Mouse (Mus musculus): ENCODE measurements around the gene Pdhb. TPM values are rescaled to one million over a fixed set of nuclear protein-coding genes. Genes with fewer than 3 reads are reported as not detected.

The Pdhb gene
- polyA plus RNA-seq, 1 experiment: 193 TPM

- H3K4me3 ChIP-seq: no peak overlapping the region
- no peaks in the 10 kb centered on the region for H3K79me2 ChIP-seq (ENCODE audit: control insufficient read depth, insufficient read depth)
- no peak for TF ChIP-seq MYOD1 (IDR thresholded peaks at IDR 0.05; ENCODE audit: control insufficient read depth in 1 of 3, insufficient read length in 2 of 3, low read depth in 2 of 3)
- TF ChIP-seq TCF12 (IDR thresholded peaks at IDR 0.05; ENCODE audit: insufficient read depth, poor library complexity, severe bottlenecking): no peak
- TF ChIP-seq SRF (IDR thresholded peaks at IDR 0.05; ENCODE audit: control insufficient read depth, insufficient read length, low read depth): no peak
- TF ChIP-seq MYOG (IDR thresholded peaks at IDR 0.05; ENCODE audit: control insufficient read depth in 1 of 3, insufficient read depth in 1 of 3, insufficient read length in 2 of 3, low read depth in 2 of 3): no peak
- TF ChIP-seq USF1 (IDR thresholded peaks at IDR 0.05; ENCODE audit: low read depth): no peak
- no peak for TF ChIP-seq POLR2AphosphoS2 (IDR thresholded peaks at IDR 0.05; ENCODE audit: insufficient read length, low read depth)
- TF ChIP-seq MAX (IDR thresholded peaks at IDR 0.05; ENCODE audit: low read depth): no peak
- TF ChIP-seq E2F4 (IDR thresholded peaks at IDR 0.05; ENCODE audit: insufficient read depth): no peak
- no peak for TF ChIP-seq CEBPB (IDR thresholded peaks at IDR 0.05; ENCODE audit: insufficient read depth, poor library complexity, severe bottlenecking)
- TF ChIP-seq TCF3 (IDR thresholded peaks at IDR 0.05; ENCODE audit: insufficient read length, low read depth): no peak
- no peak for TF ChIP-seq POLR2A (IDR thresholded peaks at IDR 0.05; ENCODE audit: insufficient read length, low read depth)
- no peak for TF ChIP-seq REST (IDR thresholded peaks at IDR 0.05; ENCODE audit: insufficient read depth, insufficient read length)
- H3K27me3 ChIP-seq (ENCODE audit: control insufficient read depth, insufficient read depth, insufficient read length): no peaks in the 10 kb centered on the region
- no peak overlapping the region for H3ac ChIP-seq (ENCODE audit: control insufficient read depth, insufficient read length)
- H3K36me3 ChIP-seq (ENCODE audit: control insufficient read depth, insufficient read depth): no peaks in the 10 kb centered on the region
- H3K4me2 ChIP-seq (ENCODE audit: low read depth): no peak overlapping the region
Observed at GRCm38 (mm10) chr14:8207543-8207942, 34.7 kb upstream of the Pdhb start.

- Histone ChIP-seq H3K36me3 (ENCODE audit: control insufficient read depth, insufficient read depth) (no peaks in the 10 kb centered on the region), H3K4me3 (no peak overlapping the region), H3K4me2 (ENCODE audit: low read depth) (no peak overlapping the region), H3ac (ENCODE audit: control insufficient read depth, insufficient read length) (no peak overlapping the region), H3K79me2 (ENCODE audit: control insufficient read depth, insufficient read depth) (no peaks in the 10 kb centered on the region), H3K27me3 (ENCODE audit: control insufficient read depth, insufficient read depth, insufficient read length) (no peaks in the 10 kb centered on the region)
- no peak for TF ChIP-seq CEBPB (IDR thresholded peaks at IDR 0.05; ENCODE audit: insufficient read depth, poor library complexity, severe bottlenecking)
- no peak for TF ChIP-seq MAX (IDR thresholded peaks at IDR 0.05; ENCODE audit: low read depth)
Observed at GRCm38 (mm10) chr14:8207105-8207504, 34.3 kb upstream of the Pdhb start.

GRCm38 (mm10) chr14:8206179-8206910, 33.5 kb upstream of the Pdhb start:
- Histone ChIP-seq H3K4me3 (no peak overlapping the region), H3ac (ENCODE audit: control insufficient read depth, insufficient read length) (no peak overlapping the region), H3K27me3 (ENCODE audit: control insufficient read depth, insufficient read depth, insufficient read length) (no peaks in the 10 kb centered on the region), H3K79me2 (ENCODE audit: control insufficient read depth, insufficient read depth) (no peaks in the 10 kb centered on the region), H3K36me3 (ENCODE audit: control insufficient read depth, insufficient read depth) (no peaks in the 10 kb centered on the region), H3K4me2 (ENCODE audit: low read depth) (no peak overlapping the region)
- TF ChIP-seq REST (IDR thresholded peaks at IDR 0.05; ENCODE audit: insufficient read depth, insufficient read length) (no peak), CEBPB (IDR thresholded peaks at IDR 0.05; ENCODE audit: insufficient read depth, poor library complexity, severe bottlenecking) (no peak), MAX (IDR thresholded peaks at IDR 0.05; ENCODE audit: low read depth) (no peak), POLR2AphosphoS2 (IDR thresholded peaks at IDR 0.05; ENCODE audit: insufficient read length, low read depth) (no peak), MYOD1 (IDR thresholded peaks at IDR 0.05; ENCODE audit: control insufficient read depth in 1 of 3, insufficient read length in 2 of 3, low read depth in 2 of 3) (no peak), MYOG (IDR thresholded peaks at IDR 0.05; ENCODE audit: control insufficient read depth in 1 of 3, insufficient read depth in 1 of 3, insufficient read length in 2 of 3, low read depth in 2 of 3) (no peak), E2F4 (IDR thresholded peaks at IDR 0.05; ENCODE audit: insufficient read depth) (no peak), TCF3 (IDR thresholded peaks at IDR 0.05; ENCODE audit: insufficient read length, low read depth) (no peak), USF1 (IDR thresholded peaks at IDR 0.05; ENCODE audit: low read depth) (no peak), SRF (IDR thresholded peaks at IDR 0.05; ENCODE audit: control insufficient read depth, insufficient read length, low read depth) (no peak)

- Histone ChIP-seq H3K27me3 (ENCODE audit: control insufficient read depth, insufficient read depth, insufficient read length) (no peaks in the 10 kb centered on the region), H3K4me2 (ENCODE audit: low read depth) (no peak overlapping the region), H3K4me3 (no peak overlapping the region), H3ac (ENCODE audit: control insufficient read depth, insufficient read length) (no peak overlapping the region), H3K36me3 (ENCODE audit: control insufficient read depth, insufficient read depth) (no peaks in the 10 kb centered on the region), H3K79me2 (ENCODE audit: control insufficient read depth, insufficient read depth) (no peaks in the 10 kb centered on the region)
- no peak for TF ChIP-seq MAX (IDR thresholded peaks at IDR 0.05; ENCODE audit: low read depth)
- TF ChIP-seq MYOG (IDR thresholded peaks at IDR 0.05; ENCODE audit: control insufficient read depth in 1 of 3, insufficient read depth in 1 of 3, insufficient read length in 2 of 3, low read depth in 2 of 3): no peak
- TF ChIP-seq TCF12 (IDR thresholded peaks at IDR 0.05; ENCODE audit: insufficient read depth, poor library complexity, severe bottlenecking): no peak
- no peak for TF ChIP-seq POLR2AphosphoS2 (IDR thresholded peaks at IDR 0.05; ENCODE audit: insufficient read length, low read depth)
- TF ChIP-seq CEBPB (IDR thresholded peaks at IDR 0.05; ENCODE audit: insufficient read depth, poor library complexity, severe bottlenecking): no peak
- TF ChIP-seq USF1 (IDR thresholded peaks at IDR 0.05; ENCODE audit: low read depth): no peak
- no peak for TF ChIP-seq POLR2A (IDR thresholded peaks at IDR 0.05; ENCODE audit: insufficient read length, low read depth)
Observed at GRCm38 (mm10) chr14:8201715-8202114, 28.9 kb upstream of the Pdhb start.

GRCm38 (mm10) chr14:8200769-8201168, 27.9 kb upstream of the Pdhb start:
- Histone ChIP-seq H3K27me3 (ENCODE audit: control insufficient read depth, insufficient read depth, insufficient read length) (no peaks in the 10 kb centered on the region), H3ac (ENCODE audit: control insufficient read depth, insufficient read length) (no peak overlapping the region), H3K79me2 (ENCODE audit: control insufficient read depth, insufficient read depth) (no peaks in the 10 kb centered on the region), H3K4me2 (ENCODE audit: low read depth) (no peak overlapping the region), H3K4me3 (no peak overlapping the region), H3K36me3 (ENCODE audit: control insufficient read depth, insufficient read depth) (no peaks in the 10 kb centered on the region)
- no peak for TF ChIP-seq MYOG (IDR thresholded peaks at IDR 0.05; ENCODE audit: control insufficient read depth in 1 of 3, insufficient read depth in 1 of 3, insufficient read length in 2 of 3, low read depth in 2 of 3)

Data from myocyte (in vitro differentiated cells).